Comparison of ENCODE assay signal across 8 mouse cellular contexts in genomic region chr1:118311622-118312326, GRCm38 (mm10). TPM values are rescaled to one million over a fixed set of nuclear protein-coding genes. Genes with fewer than 3 reads are reported as not detected.
DNase-seq lines count a peak whose midpoint lies in the region; ATAC-seq and TF ChIP-seq lines count a peak whose summit lies in the region.

Gene Tsn, minus strand, starts transcription at chr1:118311739.

- no peaks in the 10 kb centered on the region for H3K9me3 ChIP-seq in heart, embryonic 12.5 days (replicated peaks)

- no peak for TF ChIP-seq CTCF in testis, adult 2 months (IDR thresholded peaks at IDR 0.05; ENCODE audit: control insufficient read depth, insufficient read depth, insufficient replicate concordance, low read depth, low read length)
- no peak for TF ChIP-seq CTCF in cortical plate, adult 2 months (IDR thresholded peaks at IDR 0.05; ENCODE audit: extremely low read depth, insufficient read depth, low read length)

- H3K36me3 ChIP-seq in testis, adult 2 months (ENCODE audit: control insufficient read depth, insufficient read depth, low read length), result no peaks in the 10 kb centered on the region
- peaks cover 8% of the 10 kb centered on the region for H3K36me3 ChIP-seq in heart, embryonic 12.5 days

- H3K4me2 ChIP-seq in heart, embryonic 12.5 days, result peak within 1 kb of the TSS; percentile 76

- ATAC-seq in heart, embryonic 12.5 days (ENCODE audit: insufficient number of reproducible peaks, low FRiP score), result no peak
- ATAC-seq in megakaryocyte-erythroid progenitor cell, adult 5-6 weeks (replicated peaks; ENCODE audit: low FRiP score, low TSS enrichment, poor library complexity, severe bottlenecking), result peak; percentile 18; the same call in 1 of the 2 replicates

- H3K4me1 ChIP-seq in testis, adult 2 months (ENCODE audit: control insufficient read depth, insufficient read depth, low read length), result peaks cover 5% of the 10 kb centered on the region; the same call in 1 of the 2 replicates
- no peaks in the 10 kb centered on the region; the same call in 1 of the 2 replicates for H3K4me1 ChIP-seq in cortical plate, adult 2 months (ENCODE audit: control insufficient read depth, insufficient read depth, low read length)
- peaks cover 6% of the 10 kb centered on the region; the same call in 1 of the 2 replicates for H3K4me1 ChIP-seq in heart, embryonic 12.5 days (replicated peaks)

- TF ChIP-seq POLR2A in testis, adult 2 months (IDR thresholded peaks at IDR 0.05; ENCODE audit: control insufficient read depth, low read depth, low read length), result no peak
- no peak for TF ChIP-seq POLR2A in cortical plate, adult 2 months (IDR thresholded peaks at IDR 0.05; ENCODE audit: extremely low read depth, insufficient read depth, low read length)

- peak within 1 kb of the TSS; percentile 87 for H3K4me3 ChIP-seq in testis, adult 2 months (ENCODE audit: control insufficient read depth, low read depth, low read length)
- peak within 1 kb of the TSS; percentile 92 for H3K4me3 ChIP-seq in cortical plate, adult 2 months (ENCODE audit: insufficient read depth, low read length)
- H3K4me3 ChIP-seq in heart, embryonic 12.5 days, result peak within 1 kb of the TSS; percentile 97

- WGBS in heart, embryonic 12.5 days, result 48% methylated on average over 12 of the region's 12 CpGs

- H3K9ac ChIP-seq in heart, embryonic 12.5 days, result peak within 1 kb of the TSS; percentile 84

- intact Hi-C loops in left cerebral cortex, postnatal 10 days (cut with DNase I), result no loop called here

- no peaks in the 10 kb centered on the region for H3K27me3 ChIP-seq in testis, adult 2 months (ENCODE audit: control insufficient read depth, insufficient read depth, low read length)
- H3K27me3 ChIP-seq in heart, embryonic 12.5 days (replicated peaks), result no peaks in the 10 kb centered on the region

- peak within 1 kb of the TSS; percentile 98 for H3K27ac ChIP-seq in testis, adult 2 months (ENCODE audit: control insufficient read depth, insufficient read depth, low read depth, low read length)
- H3K27ac ChIP-seq in cortical plate, adult 2 months (ENCODE audit: insufficient read depth, low read length), result peak within 1 kb of the TSS; percentile 97
- H3K27ac ChIP-seq in heart, embryonic 12.5 days (ENCODE audit: poor library complexity, severe bottlenecking), result peak within 1 kb of the TSS; percentile 81

- no peak for DNase-seq in testis, postnatal 10 days (ENCODE audit: low spot score)
- DNase-seq in left cerebral cortex, postnatal 10 days (ENCODE audit: extremely low spot score in 1 of 2, low spot score in 2 of 2), result no peak
- DNase-seq in right cerebral cortex, adult 2 months (ENCODE audit: low spot score in 2 of 2), result no peak
- DNase-seq in ovary, adult 18-20 months (ENCODE audit: low spot score), result no peak

RNA-seq across cellular contexts. Expression of gene Tsn, which starts in this region (rescaled TPM):
- polyA plus RNA-seq in testis, adult 2 months (2012; rRNA removed), result 27.3 and 29.4 TPM in 2 replicates
- 78.3 and 79.8 TPM in 2 replicates for polyA plus RNA-seq in cortical plate, adult 2 months (2012; rRNA removed)
- 212 and 218 TPM in 2 replicates for polyA plus RNA-seq in heart, embryonic 12.5 days (2016; fragmentation: Nextera tagmentation; extraction: Ambion mirVana)
- total RNA-seq in left cerebral cortex, postnatal 10 days (2021), result 100 to 1,000 TPM; 123 to 125 TPM
- total RNA-seq in megakaryocyte-erythroid progenitor cell, adult 5-6 weeks (2014; fragmentation: Nextera tagmentation), result 60.7 and 71.6 TPM in 2 replicates
- 108 and 122 TPM in 2 replicates for total RNA-seq in megakaryocyte-erythroid progenitor cell, adult 5-6 weeks (2017)
